Mouse (Mus musculus) skeletal muscle tissue, adult 2 months (tissue): ENCODE results near the gene Msx2.

Experiments used
- DNase-seq: peaks from one replicate; pipeline ENCODE4 v3.0.0-alpha.2; 2012; ENCODE audit warnings: low read depth, low spot score

Msx2 gene

DNA sequence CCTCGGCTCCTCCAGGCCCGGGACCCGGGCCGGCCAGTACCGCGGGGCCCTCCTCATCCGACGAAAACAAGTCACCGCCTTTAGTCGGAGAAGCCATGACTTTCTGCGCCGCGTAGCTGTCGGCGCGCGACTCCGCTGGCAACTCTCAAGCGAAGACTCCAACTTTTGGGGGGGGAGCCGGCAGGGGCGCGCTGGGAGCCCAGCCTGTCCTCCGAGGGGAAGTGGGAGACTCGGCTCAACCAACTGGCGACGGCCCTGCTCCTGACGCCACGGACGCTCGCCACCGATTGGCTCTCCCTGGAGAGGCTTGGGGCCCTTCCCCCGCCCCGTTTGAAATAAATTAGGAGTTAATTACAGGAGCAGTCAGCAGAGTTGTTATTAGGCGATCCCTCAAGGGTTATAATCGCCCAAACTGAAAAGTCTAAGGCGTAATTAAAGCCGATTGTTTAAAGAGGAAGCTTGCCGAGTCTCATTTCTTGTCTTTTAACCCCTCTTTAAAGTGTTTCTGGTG, at the start of gene Msx2:
Gene Msx2 (minus strand): TSS at position 461 of the 511 bp plus-strand sequence.
- no peak for DNase-seq

DNA sequence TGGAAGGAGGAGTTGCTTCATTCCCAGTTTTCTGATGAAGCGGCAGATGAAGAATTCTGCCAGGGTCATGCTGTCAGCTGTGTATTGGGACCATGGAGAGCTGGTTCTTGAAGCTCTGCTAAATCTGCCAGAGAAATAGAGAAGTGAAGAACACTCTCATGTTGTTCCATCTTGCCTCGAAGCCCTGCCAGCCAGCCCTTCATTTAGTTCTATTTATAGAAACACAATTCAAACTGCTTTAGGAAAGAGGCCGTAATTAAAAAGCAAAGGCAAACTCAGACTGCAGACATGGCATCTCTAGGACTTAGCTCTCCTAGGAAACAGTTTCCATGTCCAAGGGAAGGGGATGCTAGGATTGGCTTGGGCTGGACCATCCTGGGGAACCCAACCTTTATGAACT, 48.6 kb upstream of the Msx2 start:
- DNase-seq: no peak

DNA sequence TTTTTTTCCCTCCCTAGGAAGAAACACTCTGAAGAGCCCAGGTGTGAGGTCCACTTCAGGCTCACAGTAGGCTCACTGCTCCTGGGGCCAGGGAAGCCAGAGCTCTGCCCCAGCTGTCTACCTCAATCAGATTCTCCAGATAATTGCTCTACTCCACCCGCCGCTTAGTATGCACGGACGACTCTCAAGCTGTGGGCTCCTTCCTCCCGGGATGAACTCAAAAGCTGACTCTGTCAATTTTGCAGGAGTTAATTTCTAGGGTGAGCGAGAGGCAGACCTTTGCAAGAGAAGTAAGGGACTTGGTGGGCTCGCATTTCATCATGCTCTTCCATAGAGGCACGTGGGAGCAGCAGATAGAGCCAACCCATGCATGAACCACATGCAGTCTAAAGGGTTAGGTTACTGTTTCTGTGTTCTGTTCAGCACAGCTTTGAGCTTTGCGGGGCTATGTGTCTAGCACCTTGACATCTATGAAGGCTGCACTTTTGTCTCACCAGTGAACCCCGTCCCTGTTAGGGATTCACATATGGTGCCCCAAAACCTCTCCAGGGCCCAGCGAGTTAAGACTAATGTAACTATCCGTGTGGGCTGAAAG, 47.6 kb upstream of the Msx2 start:
- DNase-seq: no peak

DNA sequence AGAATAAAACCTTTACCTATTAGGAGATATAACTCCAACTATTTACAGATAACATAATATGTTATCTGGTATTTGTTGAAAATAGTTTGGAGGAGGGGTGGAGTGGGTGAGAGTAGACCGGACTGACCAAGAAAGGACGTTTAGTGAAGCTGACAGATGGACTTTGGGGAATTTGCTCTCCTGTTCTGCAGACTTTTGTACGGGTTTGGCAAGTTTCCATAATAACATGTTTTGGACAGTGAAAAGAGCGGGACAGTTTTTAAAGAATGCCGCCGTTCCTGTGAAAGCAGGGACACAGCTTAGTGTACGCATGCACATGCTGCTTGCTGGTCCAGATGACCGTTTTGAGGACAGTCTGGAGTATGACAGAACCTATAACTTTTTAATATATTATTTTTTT, 46.9 kb upstream of the Msx2 start:
- DNase-seq: no peak

DNA sequence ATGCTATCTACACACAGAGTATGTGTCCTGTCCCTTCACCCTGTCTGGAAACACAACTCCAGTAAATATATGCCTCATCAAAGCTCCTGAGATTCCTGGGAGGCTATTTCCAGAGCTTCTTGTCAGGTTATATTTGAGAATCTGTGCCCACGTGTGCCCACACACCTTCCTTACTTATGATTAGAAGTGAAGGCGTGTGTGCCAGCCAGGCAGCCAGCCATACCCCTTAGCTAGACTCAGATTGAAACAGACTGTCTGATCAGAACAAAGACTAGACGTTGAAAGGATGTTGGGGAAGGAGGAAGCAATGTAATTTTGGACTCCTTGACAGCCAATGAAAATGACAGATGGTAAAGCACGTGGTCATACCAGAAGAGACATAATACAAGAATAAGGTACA, 45.4 kb upstream of the Msx2 start:
- no peak for DNase-seq

DNA sequence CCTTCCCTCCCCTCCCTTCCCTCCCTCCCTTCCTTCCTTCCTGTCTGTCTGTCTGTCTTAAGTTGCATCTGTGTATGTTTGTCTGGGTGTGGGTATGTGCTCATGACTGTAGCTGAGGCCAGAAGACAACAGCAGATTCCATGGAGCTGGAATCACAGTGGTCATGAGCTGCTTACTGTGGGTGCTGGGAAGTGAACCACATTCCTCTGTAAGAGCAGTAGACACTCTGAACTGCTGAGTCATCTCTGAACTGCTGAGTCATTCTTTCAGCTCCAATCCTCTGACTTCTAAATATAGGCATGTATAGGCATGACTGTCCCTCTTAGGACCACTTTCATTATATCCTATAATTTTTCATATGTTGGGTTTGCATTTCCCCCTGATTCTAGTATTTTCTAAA, 41.7 kb upstream of the Msx2 start:
- DNase-seq: no peak

DNA sequence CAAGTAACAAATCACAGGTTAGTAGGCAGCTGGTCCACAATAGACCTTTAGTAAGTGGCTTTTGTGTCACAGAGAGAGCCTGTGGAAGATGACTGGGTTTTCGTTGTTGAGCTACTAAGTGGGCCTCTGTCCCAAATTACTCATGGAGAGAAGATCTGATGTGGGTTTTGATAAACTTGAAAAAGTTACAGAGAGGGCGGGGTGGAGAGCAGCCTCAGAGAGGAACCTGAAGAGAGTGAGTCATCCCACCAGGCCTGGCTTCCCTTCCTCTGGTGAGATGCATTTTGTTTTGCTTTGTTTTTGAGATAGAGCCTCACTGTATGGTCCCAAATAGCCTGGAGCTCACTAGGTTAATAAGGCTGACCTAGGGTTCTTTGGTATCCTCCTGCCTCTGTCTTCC, 38.5 kb upstream of the Msx2 start:
- DNase-seq: no peak

DNA sequence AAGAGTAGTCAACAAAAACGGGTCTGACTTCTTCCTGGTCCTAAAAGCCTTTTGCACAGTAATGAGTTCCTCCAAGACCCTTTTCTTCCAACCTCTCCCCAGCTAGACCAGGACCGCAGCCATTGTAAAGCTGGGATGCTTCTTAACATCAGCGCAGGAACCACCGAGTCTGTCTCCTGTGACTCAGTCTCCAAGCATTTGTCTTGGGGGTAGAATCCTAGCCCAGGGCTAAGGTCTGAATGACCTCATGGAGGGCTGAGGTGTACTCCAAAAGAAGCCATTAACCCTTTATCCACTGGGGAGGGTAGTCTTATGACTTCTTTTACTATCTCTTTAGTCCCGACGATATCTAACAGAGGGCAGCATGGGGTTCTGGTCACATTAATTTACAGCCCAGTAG, 29.5 kb upstream of the Msx2 start:
- DNase-seq: no peak

DNA sequence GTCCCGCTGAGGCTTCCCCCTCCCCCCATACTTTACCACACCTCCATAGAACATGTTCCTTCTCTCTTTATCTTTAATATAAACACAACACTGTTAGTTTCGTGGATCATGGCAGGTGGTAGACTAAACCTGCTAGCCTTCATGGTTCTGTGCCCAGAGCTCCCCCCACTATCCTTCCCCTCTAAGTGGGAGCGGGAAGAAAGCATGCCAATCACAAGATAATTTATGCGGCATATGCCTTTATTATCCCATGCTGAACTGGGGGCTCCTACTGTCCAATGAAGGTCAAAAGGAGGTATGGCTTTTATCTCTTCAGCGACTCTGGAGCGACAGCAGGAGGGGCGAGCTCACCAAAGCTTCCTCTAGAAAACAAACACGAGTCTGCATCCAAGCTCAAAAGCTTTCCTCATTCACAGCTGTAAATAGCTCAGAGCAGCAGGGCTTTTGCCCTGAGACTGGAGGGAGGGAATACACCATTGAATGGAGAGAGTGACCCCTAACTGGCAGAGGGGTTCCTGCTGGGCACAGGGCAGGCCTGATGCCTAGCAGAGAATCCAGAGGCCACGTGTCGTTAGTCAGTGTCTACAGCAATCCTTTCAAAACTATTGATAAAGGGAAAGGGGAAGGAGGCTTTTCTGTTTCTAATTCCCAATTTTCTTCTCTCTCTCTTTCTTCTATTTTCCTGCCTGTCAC, 28.8 kb upstream of the Msx2 start:
- no peak for DNase-seq

DNA sequence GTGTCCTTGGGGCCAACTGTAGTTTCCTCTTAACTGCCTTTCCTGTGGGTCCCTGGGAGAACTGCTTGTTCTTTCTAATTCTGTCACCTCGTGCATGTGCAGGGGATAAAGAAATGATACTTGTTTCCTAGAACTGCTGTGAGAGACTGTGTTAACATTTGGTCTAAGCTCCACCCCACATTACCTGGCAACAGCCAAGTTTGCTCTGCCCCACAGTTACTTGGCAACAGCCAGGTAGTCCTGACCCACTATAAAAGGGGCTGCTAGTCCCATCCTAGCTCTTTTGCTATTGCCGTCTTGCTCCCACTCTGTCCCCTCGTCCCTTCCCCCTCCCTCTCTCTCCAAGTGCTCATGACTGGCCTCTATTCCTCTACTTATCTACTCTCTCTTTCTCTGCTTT, 28.2 kb upstream of the Msx2 start:
- no peak for DNase-seq

DNA sequence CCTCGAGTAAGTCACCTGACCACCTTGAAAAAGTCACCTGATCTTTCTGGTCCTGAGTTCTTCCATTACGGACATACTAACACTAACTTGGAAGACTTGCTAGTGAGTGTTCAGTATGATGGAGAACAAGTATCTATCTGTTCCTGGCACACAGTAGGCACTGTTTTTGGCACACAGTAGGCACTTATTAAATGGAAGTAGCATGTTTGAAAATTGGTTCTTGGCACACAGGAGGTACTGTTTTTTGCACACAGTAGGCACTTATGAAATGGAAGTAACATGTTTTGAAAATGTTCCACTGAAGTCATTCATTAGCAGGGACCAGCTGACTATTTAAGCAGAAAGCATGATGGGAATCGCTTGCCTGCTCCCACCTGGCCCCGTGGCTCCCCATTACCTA, 13.6 kb upstream of the Msx2 start:
- no peak for DNase-seq

DNA sequence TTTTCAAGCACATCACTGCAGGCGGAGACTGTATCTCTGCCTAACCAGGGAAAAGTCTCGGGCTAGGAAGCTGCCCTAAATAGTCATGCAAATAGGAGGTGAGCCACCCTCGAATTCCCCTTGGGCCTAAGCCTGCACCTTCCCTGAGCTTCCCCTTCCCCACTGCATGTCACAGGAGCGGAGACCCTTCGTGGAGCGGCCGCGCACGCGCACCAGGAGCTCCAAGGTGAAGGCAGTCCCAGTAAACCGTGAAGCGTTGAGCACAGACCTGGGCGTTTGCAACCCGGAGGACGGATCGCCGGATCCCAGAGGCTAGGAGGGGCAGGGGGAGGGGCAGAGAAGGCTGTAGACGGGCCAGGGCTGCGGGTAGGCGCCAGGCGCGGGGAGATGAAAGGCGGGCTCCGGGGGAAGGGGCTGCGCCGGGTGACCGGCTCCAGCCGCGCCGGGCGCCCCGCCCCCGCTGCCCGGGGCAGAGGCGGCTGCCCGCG, 2.9 kb upstream of the Msx2 start:
- no peak for DNase-seq

DNA sequence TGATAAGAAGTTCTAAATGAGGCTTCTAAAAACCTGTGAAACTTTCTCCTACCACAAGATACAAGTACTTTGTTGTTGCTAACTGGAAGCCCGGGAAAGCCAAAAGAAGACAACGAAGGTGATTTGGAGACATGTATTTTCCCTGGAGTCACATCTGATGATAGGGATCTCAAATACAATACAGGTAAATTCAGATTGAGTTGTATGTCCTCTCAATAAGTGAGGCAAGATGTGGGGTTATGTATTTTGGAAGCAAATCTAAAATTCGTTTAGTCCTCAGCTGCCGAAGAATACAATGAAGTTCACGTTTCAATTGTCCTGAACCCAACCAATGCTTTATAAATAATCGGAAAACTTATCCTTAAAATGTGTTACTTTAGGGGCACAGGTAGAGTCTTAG, 1.6 kb upstream of the Msx2 start:
- DNase-seq: no peak

DNA sequence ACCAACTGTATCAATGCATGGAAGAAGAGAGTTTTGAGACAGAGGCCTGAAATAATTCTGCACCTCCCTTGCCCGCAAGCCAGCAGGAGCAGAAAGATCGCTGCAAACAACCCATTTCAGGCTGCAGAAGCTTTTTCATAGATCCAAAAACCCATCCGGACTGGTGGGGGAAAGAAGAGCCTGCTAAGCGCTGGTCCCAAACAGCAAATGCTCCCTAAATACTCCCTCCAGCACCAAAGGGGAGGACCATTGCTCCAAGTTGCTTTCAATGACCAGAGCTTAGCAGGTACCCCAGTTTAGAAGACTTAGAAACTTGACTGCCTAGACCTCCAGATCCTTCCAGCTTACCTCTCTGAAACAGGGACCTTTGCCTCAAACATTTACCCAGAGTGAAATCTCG, 1.1 kb upstream of the Msx2 start:
- DNase-seq: no peak

DNA sequence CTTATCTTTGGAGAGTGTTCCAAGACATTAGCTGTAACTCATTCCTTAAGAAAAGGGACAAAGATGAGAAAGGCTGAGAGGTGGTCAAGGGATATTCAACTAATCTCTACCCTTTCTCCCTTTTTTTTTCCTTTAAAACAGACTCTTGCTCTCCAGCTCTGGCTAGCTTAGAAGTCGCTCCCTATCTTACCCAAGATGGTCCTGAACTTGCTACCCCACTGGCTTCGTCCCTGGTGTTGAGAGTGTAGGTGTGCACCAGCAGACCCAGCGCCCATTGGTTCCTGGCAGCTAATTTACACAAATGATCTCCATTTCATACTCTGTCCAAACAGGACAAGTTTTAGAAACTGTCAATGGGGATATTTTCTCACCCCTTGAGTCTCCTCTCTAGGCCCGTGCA, 417 bp upstream of the Msx2 start:
- DNase-seq: no peak

DNA sequence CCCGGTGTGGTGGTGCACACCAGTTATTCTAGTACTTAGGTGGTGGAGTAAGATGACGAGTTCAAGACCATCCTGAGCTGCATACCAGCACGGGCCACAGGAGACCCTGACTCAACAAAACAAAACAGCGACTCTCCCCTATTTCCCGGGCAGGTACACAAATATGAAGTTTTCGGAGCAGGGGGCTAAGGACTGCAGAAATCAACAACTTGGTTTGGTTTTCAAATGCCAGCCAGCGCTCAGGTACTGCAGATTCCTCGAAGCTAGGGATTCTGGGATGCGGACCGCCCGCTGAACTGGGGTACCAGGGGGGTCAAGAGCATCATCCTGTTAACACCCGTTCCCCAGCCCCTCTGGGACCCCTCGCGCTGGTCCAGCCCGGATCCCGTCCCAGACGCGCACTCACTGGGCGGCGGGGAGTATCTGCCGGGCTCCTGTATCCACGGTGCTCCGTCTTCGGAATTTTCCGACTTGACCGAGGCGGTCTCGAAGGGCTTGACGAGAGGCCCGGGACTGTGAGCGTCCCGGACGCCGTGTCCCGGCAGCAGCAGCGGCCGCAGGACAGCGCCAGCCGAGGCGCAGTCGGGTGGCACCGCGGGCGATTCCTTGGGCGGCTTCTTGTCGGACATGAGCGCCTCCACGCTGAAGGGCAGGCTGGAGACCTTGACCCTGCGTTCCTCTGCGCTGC, 804 bp downstream of the Msx2 start:
- no peak for DNase-seq

DNA sequence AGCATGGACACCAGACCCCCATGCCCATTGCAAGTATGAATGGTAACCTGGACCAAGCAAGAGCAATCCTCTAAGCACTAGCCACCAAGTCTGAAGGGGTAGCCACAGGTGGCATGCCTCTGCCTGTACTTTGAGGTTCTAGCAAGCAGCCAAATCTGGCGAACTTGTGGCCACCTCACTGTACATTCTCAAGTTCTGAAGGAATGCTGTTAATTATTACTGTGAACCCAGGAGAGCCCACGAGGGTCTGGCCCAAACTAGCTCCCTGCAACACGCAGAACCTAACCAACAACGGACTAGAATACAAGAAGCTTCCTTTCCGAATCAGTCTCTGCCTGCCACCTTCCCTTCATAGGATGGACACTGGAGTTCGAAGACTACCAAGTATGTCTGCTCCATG, 1.5 kb downstream of the Msx2 start:
- DNase-seq: no peak

DNA sequence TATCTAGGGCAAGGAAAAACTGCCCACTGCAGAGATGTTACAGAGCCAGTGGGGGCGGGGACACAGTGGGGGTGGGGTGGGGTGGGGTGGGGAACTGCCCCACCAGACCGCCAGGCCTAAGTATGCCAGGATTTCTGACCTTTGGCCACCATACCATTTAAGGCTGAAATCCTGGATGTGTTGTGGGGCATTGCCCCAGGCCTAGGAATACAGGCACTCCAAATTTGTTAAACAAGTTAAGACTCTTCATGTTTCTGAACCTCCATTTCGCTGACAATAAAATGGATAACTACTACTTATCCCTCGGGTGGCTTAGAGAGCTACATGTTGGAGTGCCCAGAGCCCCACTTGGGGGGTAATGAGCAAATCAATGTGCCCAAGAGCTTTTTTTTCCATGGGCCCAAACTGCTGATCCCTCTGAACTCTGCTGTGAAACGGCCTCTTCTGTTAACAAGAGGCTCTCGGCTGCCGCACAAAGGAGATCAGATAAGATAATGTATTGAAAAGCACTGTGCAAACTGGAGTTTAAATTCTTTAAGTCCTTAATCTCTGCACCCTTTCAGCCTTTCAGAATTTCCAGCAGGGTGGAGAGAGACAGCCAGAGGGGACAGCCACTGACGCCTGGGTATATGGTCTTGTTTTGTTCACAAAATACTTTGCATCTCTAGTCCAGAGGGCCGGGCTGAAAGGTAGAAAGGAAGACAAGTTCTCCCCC, 2.3 kb downstream of the Msx2 start:
- DNase-seq: no peak

DNA sequence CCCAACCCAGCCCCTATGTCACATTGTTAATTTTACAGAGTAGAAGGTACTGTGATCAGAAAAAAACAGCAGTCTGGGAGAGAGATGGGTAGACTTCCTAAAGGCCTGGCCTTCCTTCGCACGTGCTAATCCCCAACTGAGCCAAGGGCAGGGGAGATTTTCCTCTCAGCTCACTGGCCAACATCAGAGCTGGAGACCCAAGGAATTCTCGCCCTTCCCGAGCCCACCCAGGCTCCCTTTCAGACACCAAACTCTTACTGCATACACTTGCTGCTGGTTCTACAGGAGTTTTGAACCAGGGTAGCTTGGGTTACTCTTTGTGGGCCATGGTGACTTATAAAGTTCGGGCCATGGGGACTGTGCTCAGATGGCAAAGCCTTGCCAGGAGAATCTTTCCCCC, 3.1 kb downstream of the Msx2 start:
- no peak for DNase-seq

DNA sequence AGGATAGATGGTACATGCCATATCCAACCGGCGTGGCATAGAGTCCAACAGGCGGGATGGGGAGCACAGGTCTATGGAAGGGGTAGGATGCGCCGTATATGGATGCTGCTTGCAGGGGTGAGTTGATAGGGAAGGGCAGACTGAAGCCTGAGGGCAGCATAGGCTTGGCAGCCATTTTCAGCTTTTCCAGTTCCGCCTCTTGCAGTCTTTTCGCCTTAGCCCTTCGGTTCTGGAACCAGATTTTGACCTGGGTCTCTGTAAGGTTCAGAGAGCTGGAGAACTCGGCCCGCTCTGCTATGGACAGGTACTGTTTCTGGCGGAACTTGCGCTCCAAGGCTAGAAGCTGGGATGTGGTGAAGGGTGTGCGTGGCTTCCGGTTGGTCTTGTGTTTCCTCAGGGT, 4.7 kb downstream of the Msx2 start:
- DNase-seq: no peak

DNA sequence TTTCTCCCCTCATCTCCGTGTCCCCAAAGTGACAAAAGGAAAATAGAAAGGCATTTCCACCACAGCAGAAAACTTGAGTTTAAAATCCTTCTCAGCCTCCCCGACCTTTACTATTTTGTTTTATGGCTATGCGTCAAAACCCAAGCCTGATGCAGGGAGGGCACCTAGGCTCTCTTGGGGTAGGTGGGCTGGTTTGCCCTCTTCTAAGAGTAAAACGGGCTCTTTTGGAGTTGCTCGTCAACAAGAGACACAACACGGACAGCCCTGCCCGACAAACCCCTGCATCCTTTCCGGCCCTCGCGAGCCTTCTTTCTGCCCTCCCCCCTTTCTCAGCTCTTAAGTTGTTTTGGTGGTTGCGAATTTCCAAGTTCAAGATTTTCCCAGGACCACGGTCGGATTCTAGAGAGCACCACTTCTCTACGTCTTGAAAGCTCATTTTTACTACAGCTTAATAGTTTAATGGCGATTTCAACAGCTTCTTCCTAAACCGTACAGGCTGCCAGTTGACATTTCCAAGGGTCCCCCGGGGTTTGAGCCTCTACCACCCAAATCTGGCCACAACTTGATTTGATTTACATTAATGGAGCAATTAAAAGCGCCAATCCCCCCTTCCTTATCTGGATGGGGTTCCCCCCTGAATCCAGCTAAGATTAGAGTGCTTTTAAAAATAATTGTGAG, 6.5 kb downstream of the Msx2 start:
- DNase-seq: no peak
